Mouse (Mus musculus) limb, embryonic 11.5 days (tissue): ENCODE measurements around the gene Apopt1. TPM values are rescaled to one million over a fixed set of nuclear protein-coding genes. Genes with fewer than 3 reads are reported as not detected.
A peak's percentile ranks its signal among the peaks of the same experiment; 100 is the strongest.

Experiments
- ATAC-seq: fragments of 200-750 bp; cut with Nextera tagmentation; 2 replicates; pipeline ENCODE4 v1.8.0; 2017; ENCODE audit warnings: low read depth; ENCODE audit not compliant: insufficient number of reproducible peaks, low FRiP score, low TSS enrichment
- DNase-seq: peaks from one replicate; pipeline ENCODE4 v3.0.0-alpha.2; 2015; ENCODE audit warnings: low spot score
- H3K27ac ChIP-seq: fragments of 300-500 bp; sonication (generic); replicated peaks from 2 replicates; pipeline ENCODE4 v1.5.1; 2014; ENCODE audit warnings: low read depth, mild to moderate bottlenecking, low read length
- H3K27me3 ChIP-seq: fragments of 300-500 bp; sonication (generic); 2 replicates; pipeline ENCODE4 v1.6.1; 2014; ENCODE audit warnings: mild to moderate bottlenecking, low read length, mixed read lengths; ENCODE audit not compliant: control insufficient read depth, insufficient read depth
- H3K36me3 ChIP-seq: fragments of 300-500 bp; sonication (generic); 2 replicates; pipeline ENCODE4 v1.6.1; 2014; ENCODE audit warnings: mild to moderate bottlenecking, low read length, moderate library complexity, mixed read lengths; ENCODE audit not compliant: control insufficient read depth, insufficient read depth
- H3K4me1 ChIP-seq: fragments of 300-500 bp; sonication (generic); 2 replicates; pipeline ENCODE4 v1.6.1; 2014; ENCODE audit warnings: low read length, mixed read lengths; ENCODE audit not compliant: control insufficient read depth, insufficient read depth
- H3K4me2 ChIP-seq: fragments of 300-500 bp; sonication (generic); 2 replicates; pipeline ENCODE4 v1.6.1; 2014; ENCODE audit warnings: low read depth, mild to moderate bottlenecking, moderate library complexity; ENCODE audit not compliant: severe bottlenecking
- H3K4me3 ChIP-seq: fragments of 300-500 bp; sonication (generic); 2 replicates; pipeline ENCODE4 v1.5.1; 2014; ENCODE audit warnings: low read depth, low read length
- H3K9ac ChIP-seq: fragments of 300-500 bp; sonication (generic); 2 replicates; pipeline ENCODE4 v1.6.1; 2014; ENCODE audit warnings: mild to moderate bottlenecking, low read length
- H3K9me3 ChIP-seq: fragments of 300-500 bp; sonication (generic); 2 replicates; pipeline ENCODE4 v1.6.1; 2016; ENCODE audit warnings: low read length; ENCODE audit not compliant: control insufficient read depth
- WGBS: fragments of 180-500 bp; shearing (Covaris S2); extraction: QIAGEN DNeasy Blood & Tissue Kit; methylation state at CpG from one replicate; pipeline ENCODE4 v1.1.7; 2014; 5-methylcytosine and 5-hydroxymethylcytosine counted together
- polyA plus RNA-seq: library from polyadenylated mRNA; unstranded; fragments of >200 nt; fragmentation: Nextera tagmentation; extraction: Ambion mirVana; gene quantifications from 2 replicates; pipeline ENCODE4 v1.2.1, GENCODE M21; 2014

Apopt1 gene
- polyA plus RNA-seq, 1 experiment from 2014 or later, result 55.1 TPM

DNA sequence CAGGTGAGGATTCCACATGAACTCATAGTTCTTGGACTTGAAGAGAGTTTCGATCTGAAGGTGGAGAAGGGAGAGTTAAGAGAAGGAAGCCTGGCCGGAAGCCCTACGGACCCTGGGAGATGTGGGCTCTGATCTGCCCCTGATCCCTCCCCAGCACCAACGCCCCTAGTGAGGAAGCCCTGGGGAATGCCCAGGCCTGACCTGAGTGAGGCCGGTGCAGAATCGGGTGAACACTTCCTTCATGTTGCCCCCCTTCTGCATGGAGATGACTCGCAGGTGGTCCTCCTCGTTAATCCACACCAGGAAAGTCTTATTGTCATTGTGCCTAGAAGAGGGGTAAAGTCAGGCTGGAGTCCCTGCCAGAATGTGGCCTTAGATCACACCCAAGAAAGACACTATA, 43.1 kb upstream of the Apopt1 start:
- H3K9me3 ChIP-seq, result no peaks in the 10 kb centered on the region
- no peak overlapping the region for H3K9ac ChIP-seq
- 50% methylated on average over 8 of the region's 8 CpGs for WGBS
- DNase-seq, result no peak
- no peaks in the 10 kb centered on the region for H3K36me3 ChIP-seq
- H3K4me1 ChIP-seq, result peaks cover 21% of the 10 kb centered on the region
- H3K27me3 ChIP-seq, result peaks cover 47% of the 10 kb centered on the region
- H3K4me3 ChIP-seq, result no peak overlapping the region
- H3K27ac ChIP-seq, result no peak overlapping the region
- ATAC-seq, result no peak
- H3K4me2 ChIP-seq, result no peak overlapping the region

DNA sequence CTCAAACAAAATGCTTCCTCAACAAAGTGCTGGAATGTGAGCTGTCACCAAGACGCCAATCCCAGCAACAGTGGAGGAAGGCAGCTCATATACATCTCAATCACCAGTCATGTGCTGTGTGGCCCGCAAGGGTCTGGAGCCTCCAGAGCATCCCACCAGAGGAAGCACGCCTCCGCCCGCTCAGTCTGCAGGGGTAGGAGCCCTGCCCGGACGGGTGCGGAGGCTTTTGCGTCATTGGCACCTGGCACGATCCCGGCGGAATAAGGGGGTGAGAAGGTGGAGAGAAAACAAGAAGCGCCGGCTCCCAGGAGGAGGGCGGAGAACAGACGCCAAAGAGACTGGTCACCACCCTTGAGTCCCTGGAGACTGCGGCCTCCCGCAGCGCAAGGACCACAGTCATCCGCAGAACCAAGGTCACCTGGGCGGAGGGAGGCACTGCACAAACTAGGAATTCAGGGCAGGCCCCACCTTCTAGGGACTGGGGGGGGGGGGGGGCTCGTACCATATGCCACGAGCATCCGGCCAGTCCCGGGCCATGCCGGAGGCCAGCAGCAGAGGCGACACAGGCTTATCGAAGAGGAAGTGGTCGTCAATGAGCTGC, 42.6 kb upstream of the Apopt1 start:
- Histone ChIP-seq H3K9me3 (no peaks in the 10 kb centered on the region), H3K27me3 (peaks cover 47% of the 10 kb centered on the region), H3K36me3 (no peaks in the 10 kb centered on the region), H3K4me2 (peak overlapping the region; percentile 95), H3K9ac (no peak overlapping the region), H3K4me3 (peak overlapping the region; percentile 48), H3K4me1 (peaks cover 21% of the 10 kb centered on the region), H3K27ac (no peak overlapping the region)
- no peak for ATAC-seq
- DNase-seq, result peak; percentile 43
- 5% methylated on average over 29 of the region's 29 CpGs for WGBS

DNA sequence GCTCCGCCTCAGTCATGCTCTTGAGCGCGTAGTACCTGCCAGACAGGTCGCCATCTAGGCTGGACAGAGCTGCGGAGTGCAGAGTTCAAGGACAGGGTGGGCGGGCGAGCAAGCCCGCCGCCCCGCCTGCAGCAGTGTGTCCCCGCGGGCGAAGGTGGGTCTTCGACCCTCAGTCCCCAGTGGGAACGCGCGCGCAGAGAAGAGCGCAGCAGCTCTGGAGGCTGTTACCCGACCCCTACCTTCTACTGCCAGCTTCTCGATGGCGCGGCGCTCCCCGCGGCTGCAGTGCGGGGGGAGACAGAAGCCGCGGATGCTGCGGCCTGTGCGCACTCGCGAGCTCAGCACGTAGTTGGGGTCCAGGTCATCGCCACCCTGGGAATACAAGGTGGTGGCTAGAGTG, 42.1 kb upstream of the Apopt1 start:
- no peak overlapping the region for H3K27ac ChIP-seq
- H3K36me3 ChIP-seq, result no peaks in the 10 kb centered on the region
- DNase-seq (peak; percentile 49), ATAC-seq (no peak)
- peak overlapping the region; percentile 95 for H3K4me2 ChIP-seq
- H3K27me3 ChIP-seq, result peaks cover 47% of the 10 kb centered on the region
- WGBS, result 1% methylated on average over 35 of the region's 35 CpGs
- peak overlapping the region; percentile 40; the same call in 1 of the 2 replicates for H3K9ac ChIP-seq
- peaks cover 21% of the 10 kb centered on the region for H3K4me1 ChIP-seq
- H3K4me3 ChIP-seq, result peak overlapping the region; percentile 48
- H3K9me3 ChIP-seq, result no peaks in the 10 kb centered on the region

DNA sequence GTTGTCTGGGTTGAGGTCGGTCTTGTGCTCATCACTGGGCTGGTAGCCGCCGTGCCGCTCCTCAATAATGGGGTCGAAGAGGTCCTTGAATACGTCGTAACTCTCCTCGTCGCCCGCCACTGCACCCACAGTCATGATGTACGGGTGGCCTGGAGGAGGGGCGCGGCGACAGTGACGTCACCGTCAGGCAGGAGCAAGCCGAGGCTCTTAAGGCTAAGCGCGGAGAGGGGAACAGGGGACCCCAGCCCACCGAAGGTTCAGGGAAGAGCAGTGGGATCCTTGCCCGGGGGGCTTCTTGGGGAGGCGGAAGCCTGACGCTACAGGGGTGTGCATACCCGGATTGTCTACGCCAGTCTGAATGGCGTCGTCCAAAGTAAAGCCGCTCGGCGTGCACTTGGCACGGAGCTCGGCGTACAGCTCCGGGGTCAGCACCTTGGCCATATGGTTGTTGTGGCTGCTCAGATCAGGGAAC, 41.6 kb upstream of the Apopt1 start:
- DNase-seq, result peak; percentile 67
- H3K9me3 ChIP-seq, result no peaks in the 10 kb centered on the region
- no peaks in the 10 kb centered on the region for H3K36me3 ChIP-seq
- peak overlapping the region; percentile 48 for H3K4me3 ChIP-seq
- peak overlapping the region; percentile 95 for H3K4me2 ChIP-seq
- ATAC-seq, result no peak; the same call in 1 of the 2 replicates
- H3K27ac ChIP-seq, result no peak overlapping the region
- 0 out of 2 replicates have a peak overlapping the region, but pooled peaks have one; percentile 9 for H3K9ac ChIP-seq
- peaks cover 47% of the 10 kb centered on the region for H3K27me3 ChIP-seq
- peaks cover 21% of the 10 kb centered on the region for H3K4me1 ChIP-seq
- WGBS, result under 1% methylated on average over 34 of the region's 34 CpGs

DNA sequence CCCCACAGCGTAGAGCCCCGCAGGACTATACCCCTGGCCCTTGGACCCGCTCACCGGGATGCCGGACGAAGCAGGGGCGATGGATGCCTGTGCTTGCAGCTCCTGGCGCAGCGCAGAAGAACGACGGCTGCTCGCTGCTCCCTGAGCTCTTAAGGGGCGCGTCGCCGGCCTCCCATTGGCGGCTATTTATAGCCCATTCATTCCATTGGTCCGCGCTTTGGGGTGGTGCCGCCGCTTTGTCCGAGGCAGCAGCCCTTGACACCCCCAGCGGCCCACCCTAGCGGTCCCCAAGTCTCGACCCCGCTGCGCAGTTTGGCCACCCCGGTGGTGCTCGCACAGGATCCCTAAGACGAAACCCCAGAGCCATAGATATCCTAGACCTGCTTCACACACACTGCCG, 40.9 kb upstream of the Apopt1 start, which contains the start of gene Ckb:
Gene Ckb, minus strand, starts transcription at position 163 of the 400 bp plus-strand sequence.
- Histone ChIP-seq H3K36me3 (no peaks in the 10 kb centered on the region), H3K4me2 (peak within 1 kb of the TSS; percentile 95), H3K9ac (peak within 1 kb of the TSS; percentile 56), H3K4me1 (peaks cover 21% of the 10 kb centered on the region), H3K27me3 (peaks cover 47% of the 10 kb centered on the region), H3K27ac (no peak within 1 kb of the TSS), H3K9me3 (no peaks in the 10 kb centered on the region), H3K4me3 (peak within 1 kb of the TSS; percentile 48)
- DNase-seq, result peak; percentile 80
- ATAC-seq, result peak; percentile 24; the same call in 1 of the 2 replicates
- WGBS, result under 1% methylated on average over 31 of the region's 31 CpGs

DNA sequence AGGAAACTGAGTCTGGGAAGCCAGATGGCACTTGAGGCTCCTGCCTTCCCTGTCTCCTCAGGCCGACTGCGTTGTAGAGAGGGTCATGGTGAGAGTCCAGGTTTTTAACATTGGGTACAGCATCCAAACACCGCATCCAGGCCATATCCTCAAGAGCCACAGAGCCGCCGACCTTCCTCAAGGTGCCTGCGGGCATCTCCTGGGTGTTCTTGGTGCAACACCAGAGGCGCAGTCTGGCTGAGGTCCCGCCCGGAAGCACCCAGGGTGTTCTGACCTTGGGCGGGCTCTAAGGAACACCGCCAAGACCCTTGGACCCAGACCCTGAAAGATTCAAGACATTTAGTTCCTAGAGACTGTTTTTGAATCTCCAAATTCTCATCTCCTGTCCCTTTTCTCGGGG, 40.5 kb upstream of the Apopt1 start:
- WGBS, result 12% methylated on average over 12 of the region's 12 CpGs
- Histone ChIP-seq H3K4me1 (peaks cover 21% of the 10 kb centered on the region), H3K27ac (no peak overlapping the region), H3K4me3 (peak overlapping the region; percentile 48), H3K4me2 (peak overlapping the region; percentile 95), H3K9ac (peak overlapping the region; percentile 32; the same call in 1 of the 2 replicates), H3K36me3 (no peaks in the 10 kb centered on the region), H3K27me3 (peaks cover 47% of the 10 kb centered on the region), H3K9me3 (no peaks in the 10 kb centered on the region)
- DNase-seq (no peak), ATAC-seq (no peak)

DNA sequence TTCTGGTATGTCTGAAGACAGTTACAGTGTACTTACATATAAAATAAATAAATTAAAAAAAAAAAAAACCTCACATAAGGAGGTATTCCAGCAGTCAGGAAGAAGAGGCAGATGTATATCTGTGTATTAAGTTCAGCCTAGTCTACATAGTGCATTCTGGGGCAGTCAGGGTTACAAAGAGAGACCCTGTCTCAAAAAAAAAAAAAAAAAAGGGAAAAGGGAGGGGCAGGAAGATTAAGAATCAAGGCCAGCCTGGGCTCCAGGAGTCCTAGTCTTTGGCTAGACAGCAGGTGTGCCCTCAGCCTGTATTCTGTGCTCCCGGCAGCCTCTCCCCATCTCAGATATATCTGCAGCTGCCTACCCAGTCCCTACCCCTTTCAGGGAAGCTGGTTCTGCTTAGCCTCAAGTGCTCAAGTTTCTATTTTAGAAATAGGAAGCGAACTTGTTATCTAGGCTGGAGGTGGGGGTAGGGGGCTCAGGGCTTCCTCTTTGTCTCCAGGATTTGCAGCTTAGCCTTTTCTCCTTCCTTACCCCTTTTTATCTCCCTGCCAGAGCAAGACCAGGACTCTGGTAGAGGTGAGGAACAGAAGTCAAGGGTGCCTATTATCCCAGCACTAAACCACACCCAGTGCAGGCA, 38.1 kb upstream of the Apopt1 start:
- H3K4me1 ChIP-seq, result peaks cover 27% of the 10 kb centered on the region
- H3K27me3 ChIP-seq, result peaks cover 43% of the 10 kb centered on the region
- H3K4me2 ChIP-seq, result no peak overlapping the region
- no peaks in the 10 kb centered on the region for H3K9me3 ChIP-seq
- H3K9ac ChIP-seq, result no peak overlapping the region
- no peak for ATAC-seq
- no peaks in the 10 kb centered on the region for H3K36me3 ChIP-seq
- no peak for DNase-seq
- H3K4me3 ChIP-seq, result no peak overlapping the region
- H3K27ac ChIP-seq, result no peak overlapping the region
- 62% methylated on average over 2 of the region's 2 CpGs for WGBS

DNA sequence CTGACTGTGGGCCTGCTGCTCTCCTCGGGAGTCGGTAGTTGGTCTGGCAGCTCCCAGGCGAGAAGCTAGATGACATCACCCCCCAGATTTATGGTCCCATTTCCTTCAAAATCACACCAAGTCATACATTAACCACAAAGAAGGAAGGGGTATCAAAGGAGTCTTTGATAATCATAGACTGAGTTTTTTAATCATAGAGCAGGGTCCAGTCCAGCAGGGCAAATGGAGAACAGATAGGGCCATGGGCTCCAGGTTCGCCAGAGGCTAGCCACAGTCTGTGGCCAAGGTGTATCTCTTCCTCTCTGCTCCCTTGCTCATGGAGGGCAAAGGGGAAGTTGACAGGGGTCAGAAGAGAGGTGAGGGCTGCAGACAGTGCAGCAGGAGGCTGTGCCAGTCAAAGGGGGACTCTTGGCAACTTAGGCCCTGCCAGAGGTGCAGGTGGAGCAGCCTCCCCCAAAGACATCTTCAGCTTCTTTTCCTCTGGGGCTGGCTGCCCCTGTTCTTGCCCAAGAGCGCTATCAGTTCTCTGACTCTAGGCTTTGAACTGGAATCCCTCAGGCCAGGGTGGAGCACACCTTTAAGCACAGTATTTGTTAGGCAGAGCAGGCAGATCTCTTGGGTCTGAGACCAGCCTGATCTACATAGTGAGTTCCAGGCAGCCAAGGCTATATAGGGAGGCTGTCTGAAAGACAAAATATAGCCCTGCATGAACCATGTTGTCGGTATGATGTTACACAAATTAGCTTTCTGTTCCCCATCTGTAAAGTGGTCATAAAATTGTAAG, 37.1 kb upstream of the Apopt1 start:
- 74% methylated on average over 6 of the region's 6 CpGs for whole genome bisulfite sequencing
- DNase-seq, result no peak

More for the DNA sequence above, 37.1 kb upstream of the Apopt1 start:
- 0 out of 2 replicates have a peak, but pooled peaks cover under 1% of the 10 kb centered on the region for H3K36me3 ChIP-seq
- H3K4me2 ChIP-seq, result no peak overlapping the region
- H3K9me3 ChIP-seq, result no peaks in the 10 kb centered on the region
- H3K4me1 ChIP-seq, result peaks cover 21% of the 10 kb centered on the region
- H3K9ac ChIP-seq, result no peak overlapping the region
- no peak overlapping the region for H3K4me3 ChIP-seq
- peaks cover 32% of the 10 kb centered on the region for H3K27me3 ChIP-seq
- no peak for ATAC-seq
- no peak overlapping the region for H3K27ac ChIP-seq
